Mouse (Mus musculus) kidney, postnatal 4 days (tissue): ENCODE results near the gene Proz.

Experiments used
- DNase-seq, 2 experiments: peaks; one replicate each; pipeline ENCODE4 v3.0.0; 2021; ENCODE audit warnings: mixed read lengths in 2 of 2

Proz gene

DNA sequence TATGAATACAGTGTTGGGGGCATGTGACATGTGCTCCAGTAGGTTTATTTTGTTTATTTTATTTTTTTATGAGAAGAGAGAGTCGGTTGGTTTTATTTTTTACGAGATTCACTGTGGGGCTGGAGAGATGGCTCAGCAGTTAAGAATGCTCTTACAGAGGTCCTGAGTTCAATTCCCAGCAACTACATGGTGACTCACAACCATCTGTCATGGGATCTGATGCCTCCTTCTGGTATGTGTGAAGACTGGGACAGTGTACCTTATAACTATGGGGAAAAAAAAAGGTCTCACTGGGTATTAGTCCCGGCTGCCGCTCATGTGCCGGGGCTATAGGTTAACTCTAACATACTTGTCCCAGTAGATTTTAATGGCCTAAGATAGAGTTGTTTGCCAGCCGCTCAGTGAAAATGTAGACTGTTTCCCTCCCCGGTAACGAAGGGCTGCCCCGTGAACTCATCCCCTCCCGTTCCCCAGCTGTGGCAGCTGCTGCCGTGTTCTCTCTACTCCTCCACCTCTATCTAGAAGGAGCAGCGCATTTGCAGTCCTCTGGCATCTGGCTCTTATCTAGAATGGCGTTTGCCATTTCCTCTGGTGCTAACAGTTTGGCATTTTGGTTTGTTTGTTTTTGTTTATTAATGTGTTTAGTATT, 47.4 kb downstream of the Proz start:
- no peak for DNase-seq

DNA sequence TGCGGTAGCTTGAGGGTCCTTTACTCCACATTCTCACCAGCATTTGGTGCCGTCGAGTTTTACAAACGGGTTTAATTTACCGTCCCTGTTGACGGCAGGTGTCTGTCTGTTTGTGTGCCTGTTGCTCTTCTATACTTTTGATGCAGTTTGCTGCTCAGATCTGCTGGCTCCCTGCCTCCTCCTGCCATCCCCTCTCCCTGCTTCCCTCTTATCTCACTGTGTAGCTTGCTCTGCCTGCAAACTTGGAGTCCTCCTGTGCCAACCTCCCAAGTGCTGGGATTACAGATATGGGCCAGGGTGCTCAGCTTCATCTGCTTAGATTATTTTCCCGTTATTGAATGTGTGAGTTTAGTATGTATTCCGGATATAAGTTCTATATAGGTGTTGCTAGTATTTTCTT, 48.3 kb downstream of the Proz start:
- DNase-seq: no peak

DNA sequence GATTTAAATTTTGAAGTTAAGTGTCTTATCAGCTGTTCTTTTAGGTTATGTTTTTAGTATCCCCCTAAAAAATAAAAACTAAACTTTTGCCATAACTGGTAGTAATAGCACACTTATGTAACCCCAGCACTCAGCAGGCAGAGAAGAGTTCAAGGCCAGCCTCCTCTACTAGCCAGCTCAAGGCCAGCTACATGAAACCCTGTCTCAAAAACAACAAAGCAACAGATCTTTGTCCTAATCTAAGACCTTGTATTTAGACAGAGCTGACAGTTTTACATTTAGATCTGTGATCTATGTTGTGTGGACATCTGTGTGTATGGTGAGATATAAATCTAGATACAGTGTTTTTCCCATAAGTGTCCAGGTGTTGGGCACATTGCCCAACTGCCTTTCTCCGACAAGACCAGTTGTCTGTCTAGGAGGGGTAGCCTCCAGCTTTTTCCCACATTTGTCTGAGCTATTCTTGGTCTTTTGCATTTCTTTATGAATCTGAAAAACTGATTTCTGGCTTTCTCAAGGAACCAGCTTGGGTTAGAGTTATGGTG, 48.8 kb downstream of the Proz start:
- no peak for DNase-seq

DNA sequence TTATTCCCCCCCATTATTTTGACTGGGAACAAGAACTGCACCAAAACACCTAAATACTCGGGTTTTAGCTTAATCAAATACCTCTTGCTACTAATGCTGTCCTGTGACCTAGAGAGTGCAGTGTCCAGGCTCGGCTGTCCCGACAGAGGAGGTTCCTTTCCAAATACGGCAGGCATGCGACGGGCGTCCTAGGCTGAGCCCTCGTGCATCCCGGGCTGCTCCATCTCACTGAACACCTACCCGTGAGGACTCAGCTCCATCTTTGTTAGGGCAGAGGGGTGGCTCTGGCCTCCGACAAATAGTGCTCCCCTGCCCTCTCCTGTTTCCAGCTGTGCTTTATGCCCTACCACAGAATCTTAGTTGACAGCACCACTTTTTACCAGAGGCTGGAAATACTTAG, 51.2 kb downstream of the Proz start:
- DNase-seq: no peak

DNA sequence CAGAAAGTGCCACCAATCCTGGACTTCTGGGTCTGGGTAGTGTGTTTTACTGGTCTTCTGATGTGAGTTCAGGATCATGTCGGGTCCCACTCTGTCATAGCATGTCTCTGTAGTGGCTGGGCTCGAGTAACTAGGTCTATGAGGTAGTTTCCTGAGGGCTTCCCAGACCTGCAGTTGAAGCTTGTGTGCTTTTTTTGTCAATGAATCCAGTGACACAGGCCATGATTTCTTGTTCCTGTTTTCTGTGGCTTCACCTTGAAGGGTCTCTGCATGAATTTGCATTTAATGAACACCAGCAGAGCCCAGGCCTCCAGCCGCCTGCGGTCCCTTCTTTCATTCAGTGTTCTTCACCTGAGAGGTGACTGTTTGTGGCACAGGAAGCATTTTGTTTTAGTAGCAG, 52.5 kb downstream of the Proz start:
- DNase-seq: no peak

DNA sequence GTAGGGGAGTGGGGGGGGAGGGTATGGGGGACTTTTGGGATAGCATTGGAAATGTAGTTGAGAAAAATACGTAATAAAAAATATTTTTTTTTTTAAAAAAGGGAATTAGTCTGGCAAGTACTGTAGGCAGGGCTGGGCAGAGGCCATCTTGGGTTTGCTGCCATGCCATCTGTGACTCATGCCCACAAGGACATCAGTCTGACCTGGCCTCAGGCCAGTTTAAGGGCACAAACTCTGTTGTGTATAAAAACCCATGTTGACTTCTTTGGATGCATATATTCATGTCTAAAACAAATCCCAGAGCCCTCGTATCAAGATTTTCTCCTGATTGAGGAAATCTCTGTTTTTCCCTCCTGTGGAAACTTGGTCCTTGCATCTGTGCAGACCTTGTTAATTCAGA, 56.4 kb downstream of the Proz start:
- DNase-seq: no peak

DNA sequence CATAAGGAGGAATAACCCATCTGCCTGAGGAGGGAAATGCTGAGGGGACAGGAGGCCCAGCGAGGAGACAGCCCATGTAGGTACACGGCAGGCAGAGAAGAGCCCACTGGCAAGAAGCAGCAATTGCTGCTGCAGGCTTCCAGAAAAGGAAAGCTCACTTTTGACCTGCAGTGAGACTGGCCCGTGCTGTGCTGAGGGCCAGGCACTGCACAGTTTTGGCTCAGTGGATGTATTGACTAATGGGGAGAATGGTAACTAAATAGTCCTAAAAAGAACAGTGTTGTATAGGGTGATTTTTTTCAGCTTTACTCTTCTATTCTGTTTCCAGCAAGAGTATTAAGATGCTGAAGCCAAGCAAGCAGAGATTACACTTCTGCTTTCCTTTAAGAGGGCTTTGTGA, 57.8 kb downstream of the Proz start:
- no peak for DNase-seq

DNA sequence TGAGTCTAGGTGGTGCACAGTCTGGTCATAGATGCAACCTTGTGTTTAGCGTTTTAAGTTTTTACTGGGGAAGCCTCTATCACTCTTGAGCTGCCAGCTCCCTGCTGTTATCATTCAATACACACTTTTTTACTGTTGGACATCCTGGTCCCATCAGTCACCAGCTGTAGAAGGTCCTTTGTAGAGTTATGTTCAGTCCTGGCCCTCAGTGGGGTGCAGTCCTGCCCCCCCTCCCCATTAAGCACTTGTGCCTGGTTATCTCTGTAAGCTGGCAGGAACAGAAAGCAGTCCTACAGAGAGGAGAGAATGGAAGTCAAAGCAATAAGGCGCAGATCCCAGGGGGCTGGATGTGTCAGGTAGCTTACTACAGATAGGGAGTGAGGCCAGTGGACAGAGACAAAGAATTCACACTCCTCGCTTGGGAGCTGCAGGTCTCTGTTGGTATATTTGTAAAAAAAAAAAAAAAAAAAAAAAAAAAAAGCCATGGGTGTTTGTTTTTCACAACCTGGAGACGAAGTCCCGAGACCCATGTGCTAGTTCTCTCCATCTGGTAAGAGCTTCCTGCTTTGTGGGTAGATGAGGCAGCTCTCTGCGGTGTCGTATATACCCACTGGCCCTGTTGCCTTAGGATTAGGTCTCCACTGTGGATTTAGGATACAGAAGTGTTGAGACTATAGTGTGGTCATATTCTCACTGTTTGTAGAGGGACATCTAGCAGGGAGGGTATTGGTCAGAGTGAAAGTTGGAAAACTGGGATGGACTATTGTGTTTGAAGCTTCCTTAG, 60.4 kb downstream of the Proz start:
- DNase-seq: no peak

DNA sequence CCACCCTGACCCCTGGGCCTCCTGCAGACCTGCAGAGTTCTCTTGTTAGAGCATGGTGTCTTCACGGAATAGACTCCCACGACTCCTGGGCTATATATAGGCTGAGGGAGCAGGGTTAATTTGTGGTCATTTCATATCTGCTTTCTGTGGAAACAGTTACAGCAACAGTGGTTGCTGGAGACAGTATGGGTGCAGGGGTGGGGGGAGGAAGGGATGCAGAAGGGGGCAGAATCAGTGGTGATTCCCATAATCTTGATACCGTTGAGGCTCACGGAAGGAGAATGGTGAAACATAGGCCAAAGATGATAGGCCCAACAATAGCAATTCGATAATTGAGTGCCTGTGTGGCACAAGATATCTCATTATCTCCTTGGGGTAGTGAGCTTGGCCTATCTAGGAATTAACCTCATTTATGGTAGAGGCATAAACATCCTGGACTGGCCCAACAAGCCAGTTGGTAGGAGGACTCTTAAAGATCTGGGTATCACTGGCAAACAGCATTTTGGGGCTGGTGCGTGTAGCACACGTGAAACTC, 62.2 kb downstream of the Proz start:
- DNase-seq: no peak

DNA sequence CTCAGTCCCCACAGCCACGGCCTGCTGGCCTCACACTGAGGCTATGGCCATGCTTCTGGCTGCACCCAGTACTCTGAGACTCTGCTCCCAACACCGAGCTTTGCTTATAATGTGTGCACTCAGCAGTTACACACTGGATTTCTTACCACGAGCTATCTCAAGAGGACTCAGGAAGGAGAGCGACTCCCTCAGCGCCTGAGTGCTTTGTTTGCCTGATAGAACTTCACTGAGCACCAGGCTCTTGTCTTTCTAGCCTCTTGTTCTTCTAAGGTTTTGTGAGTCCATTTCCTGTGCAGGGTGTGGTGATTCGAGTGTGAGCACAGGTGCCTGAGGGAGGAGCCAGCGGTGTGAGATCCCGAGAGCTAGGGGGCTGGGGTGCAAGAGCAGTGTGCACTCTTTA, 64.2 kb downstream of the Proz start:
- DNase-seq: no peak
